Mouse (Mus musculus) G1E (cell line): Measurements from ENCODE around the gene Mogat1. TPM values are rescaled to one million over a fixed set of nuclear protein-coding genes. Genes with fewer than 3 reads are reported as not detected.

Source experiments
- ATAC-seq: 2 replicates; pipeline ENCODE4 v1.8.0; 2016; ENCODE audit warnings: mild to moderate bottlenecking; ENCODE audit not compliant: insufficient number of reproducible peaks, poor library complexity, low FRiP score, severe bottlenecking; ENCODE audit errors: extremely low read depth
- DNase-seq: peaks from one replicate; pipeline ENCODE4 v3.0.0; 2012; ENCODE audit warnings: low spot score
- H3K27me3 ChIP-seq: 2 replicates; pipeline ENCODE4 v1.6.1; 2012; ENCODE audit warnings: mild to moderate bottlenecking, low read length, inconsistent platforms; ENCODE audit not compliant: insufficient read depth
- H3K36me3 ChIP-seq: replicated peaks from 2 replicates; pipeline ENCODE3; 2012; ENCODE audit warnings: mild to moderate bottlenecking, inconsistent platforms
- H3K4me1 ChIP-seq: 2 replicates; pipeline ENCODE4 v1.6.1; 2012; ENCODE audit warnings: low read depth, low read length, inconsistent platforms, mixed read lengths; ENCODE audit not compliant: insufficient read depth
- H3K4me3 ChIP-seq: 2 replicates; pipeline ENCODE4 v1.5.1; 2012; ENCODE audit warnings: low read depth, mild to moderate bottlenecking, inconsistent platforms, low read length, moderate library complexity, mixed read lengths
- H3K9me3 ChIP-seq: replicated peaks from 2 replicates; pipeline ENCODE4 v1.6.1; 2012; ENCODE audit warnings: inconsistent platforms
- CTCF ChIP-seq: IDR thresholded peaks from 2 replicates; pipeline ENCODE4 v1.5.1; 2012; ENCODE audit warnings: low read depth, low read length, inconsistent platforms, mixed read lengths
- GATA1 ChIP-seq: IDR thresholded peaks from 2 replicates; pipeline ENCODE4 v1.6.1; 2012; ENCODE audit warnings: borderline replicate concordance, low read length, inconsistent platforms, mixed read lengths
- GATA2 ChIP-seq: IDR thresholded peaks from 2 replicates; pipeline ENCODE4 v1.6.1; 2012; ENCODE audit warnings: low read depth, low read length, inconsistent platforms, borderline replicate concordance
- POLR2AphosphoS5 ChIP-seq: IDR thresholded peaks from 2 replicates; pipeline ENCODE4 v1.6.1; 2012; ENCODE audit warnings: low read depth, low read length, inconsistent platforms; ENCODE audit not compliant: insufficient replicate concordance
- TAL1 ChIP-seq: conservative IDR thresholded peaks from 2 replicates; pipeline ENCODE4 v1.6.1; 2012; ENCODE audit warnings: low read depth, low read length, inconsistent platforms, mixed read lengths
- polyA plus RNA-seq: library from polyadenylated mRNA; stranded (reverse); fragments of >175 nt; gene quantifications from 2 replicates; pipeline ENCODE4 v1.2.3, GENCODE M21; 2012
- total RNA-seq, 2 experiments: library from RNA; stranded (forward) in 1 of 2; stranded (reverse) in 1 of 2; fragments of 200-1000 nt in 1 of 2; fragments of >200 nt in 1 of 2; fragmentation: Nextera tagmentation in 1 of 2; gene quantifications; 2 replicates each; pipeline ENCODE4 v1.2.3; 2014 to 2017

Gene Mogat1
- total and polyA plus RNA-seq, 3 experiments: 0.55 TPM; not detected in 2

- ATAC-seq: no peak
- Histone ChIP-seq H3K4me3 (no peak overlapping the region), H3K4me1 (no peaks in the 10 kb centered on the region), H3K27me3 (no peaks in the 10 kb centered on the region), H3K9me3 (no peaks in the 10 kb centered on the region), H3K36me3 (no peaks in the 10 kb centered on the region)
- no peak for DNase-seq
- TF ChIP-seq GATA1 (no peak), GATA2 (no peak), TAL1 (no peak), CTCF (no peak), POLR2AphosphoS5 (no peak)
These were observed 35.5 kb downstream of the Mogat1 start for GRCm38 (mm10) chr1:78546258-78546657.

GRCm38 (mm10) chr1:78548961-78549360, 38.2 kb downstream of the Mogat1 start:
- TF ChIP-seq CTCF (no peak), TAL1 (no peak), POLR2AphosphoS5 (no peak), GATA1 (no peak)
- no peaks in the 10 kb centered on the region for H3K4me1 ChIP-seq
- no peak for ATAC-seq
- H3K27me3 ChIP-seq: no peaks in the 10 kb centered on the region
- no peak overlapping the region for H3K4me3 ChIP-seq
- DNase-seq: no peak
- no peaks in the 10 kb centered on the region for H3K9me3 ChIP-seq
- H3K36me3 ChIP-seq: no peaks in the 10 kb centered on the region

GRCm38 (mm10) chr1:78554012-78554666, 43.3 kb downstream of the Mogat1 start:
- Histone ChIP-seq H3K4me3 (no peak overlapping the region), H3K9me3 (no peaks in the 10 kb centered on the region), H3K27me3 (no peaks in the 10 kb centered on the region), H3K4me1 (no peaks in the 10 kb centered on the region), H3K36me3 (no peaks in the 10 kb centered on the region)
- DNase-seq: no peak
- ATAC-seq: no peak
- no peak for TF ChIP-seq POLR2AphosphoS5
- TF ChIP-seq TAL1: no peak
- no peak for TF ChIP-seq GATA2
- no peak for TF ChIP-seq CTCF
- no peak for TF ChIP-seq GATA1

GRCm38 (mm10) chr1:78566963-78567362, 56.2 kb downstream of the Mogat1 start:
- ATAC-seq: no peak
- TF ChIP-seq GATA2: no peak
- TF ChIP-seq CTCF: no peak
- TF ChIP-seq TAL1: no peak
- no peak for TF ChIP-seq GATA1
- TF ChIP-seq POLR2AphosphoS5: no peak
- Histone ChIP-seq H3K9me3 (no peaks in the 10 kb centered on the region), H3K4me1 (no peaks in the 10 kb centered on the region), H3K36me3 (no peaks in the 10 kb centered on the region), H3K27me3 (no peaks in the 10 kb centered on the region), H3K4me3 (no peak overlapping the region)
- no peak for DNase-seq

GRCm38 (mm10) chr1:78567421-78567820, 56.6 kb downstream of the Mogat1 start:
- Histone ChIP-seq H3K27me3 (peaks cover 2% of the 10 kb centered on the region; the same call in 1 of the 2 replicates), H3K4me3 (no peak overlapping the region), H3K4me1 (no peaks in the 10 kb centered on the region), H3K9me3 (no peaks in the 10 kb centered on the region), H3K36me3 (no peaks in the 10 kb centered on the region)
- no peak for TF ChIP-seq TAL1
- no peak for TF ChIP-seq CTCF
- TF ChIP-seq POLR2AphosphoS5: no peak
- no peak for TF ChIP-seq GATA2
- TF ChIP-seq GATA1: no peak
- DNase-seq: no peak
- no peak for ATAC-seq

GRCm38 (mm10) chr1:78567834-78568507, 57.2 kb downstream of the Mogat1 start:
- H3K36me3 ChIP-seq: no peaks in the 10 kb centered on the region
- peaks cover 2% of the 10 kb centered on the region; the same call in 1 of the 2 replicates for H3K27me3 ChIP-seq
- H3K4me3 ChIP-seq: no peak overlapping the region
- no peaks in the 10 kb centered on the region for H3K9me3 ChIP-seq
- no peak for ATAC-seq
- no peaks in the 10 kb centered on the region for H3K4me1 ChIP-seq
- DNase-seq: no peak
- TF ChIP-seq POLR2AphosphoS5 (no peak), CTCF (no peak), GATA1 (no peak), GATA2 (no peak), TAL1 (no peak)
